Mouse (Mus musculus) limb, embryonic 11.5 days (tissue): ENCODE measurements around the gene P2ry10. TPM values are rescaled to one million over a fixed set of nuclear protein-coding genes. Genes with fewer than 3 reads are reported as not detected.
"Not testable (repeated sequence)": the region's sequence is repeated elsewhere in the genome, so short reads cannot be mapped to it uniquely, and the experiment has no call there.

Experiments
- ATAC-seq: fragments of 200-750 bp; cut with Nextera tagmentation; 2 replicates; pipeline ENCODE4 v1.8.0; 2017; ENCODE audit warnings: low read depth; ENCODE audit not compliant: insufficient number of reproducible peaks, low FRiP score, low TSS enrichment
- DNase-seq: peaks from one replicate; pipeline ENCODE4 v3.0.0-alpha.2; 2015; ENCODE audit warnings: low spot score
- H3K27ac ChIP-seq: fragments of 300-500 bp; sonication (generic); replicated peaks from 2 replicates; pipeline ENCODE4 v1.5.1; 2014; ENCODE audit warnings: low read depth, mild to moderate bottlenecking, low read length
- H3K27me3 ChIP-seq: fragments of 300-500 bp; sonication (generic); 2 replicates; pipeline ENCODE4 v1.6.1; 2014; ENCODE audit warnings: mild to moderate bottlenecking, low read length, mixed read lengths; ENCODE audit not compliant: control insufficient read depth, insufficient read depth
- H3K36me3 ChIP-seq: fragments of 300-500 bp; sonication (generic); 2 replicates; pipeline ENCODE4 v1.6.1; 2014; ENCODE audit warnings: mild to moderate bottlenecking, low read length, moderate library complexity, mixed read lengths; ENCODE audit not compliant: control insufficient read depth, insufficient read depth
- H3K4me1 ChIP-seq: fragments of 300-500 bp; sonication (generic); 2 replicates; pipeline ENCODE4 v1.6.1; 2014; ENCODE audit warnings: low read length, mixed read lengths; ENCODE audit not compliant: control insufficient read depth, insufficient read depth
- H3K4me2 ChIP-seq: fragments of 300-500 bp; sonication (generic); 2 replicates; pipeline ENCODE4 v1.6.1; 2014; ENCODE audit warnings: low read depth, mild to moderate bottlenecking, moderate library complexity; ENCODE audit not compliant: severe bottlenecking
- H3K4me3 ChIP-seq: fragments of 300-500 bp; sonication (generic); 2 replicates; pipeline ENCODE4 v1.5.1; 2014; ENCODE audit warnings: low read depth, low read length
- H3K9ac ChIP-seq: fragments of 300-500 bp; sonication (generic); 2 replicates; pipeline ENCODE4 v1.6.1; 2014; ENCODE audit warnings: mild to moderate bottlenecking, low read length
- H3K9me3 ChIP-seq: fragments of 300-500 bp; sonication (generic); 2 replicates; pipeline ENCODE4 v1.6.1; 2016; ENCODE audit warnings: low read length; ENCODE audit not compliant: control insufficient read depth
- WGBS: fragments of 180-500 bp; shearing (Covaris S2); extraction: QIAGEN DNeasy Blood & Tissue Kit; methylation state at CpG from one replicate; pipeline ENCODE4 v1.1.7; 2014; 5-methylcytosine and 5-hydroxymethylcytosine counted together
- polyA plus RNA-seq: library from polyadenylated mRNA; unstranded; fragments of >200 nt; fragmentation: Nextera tagmentation; extraction: Ambion mirVana; gene quantifications from 2 replicates; pipeline ENCODE4 v1.2.1, GENCODE M21; 2014

Gene P2ry10
- 0.11 TPM in 1 of 2 replicates, not detected in the other for polyA plus RNA-seq

DNA sequence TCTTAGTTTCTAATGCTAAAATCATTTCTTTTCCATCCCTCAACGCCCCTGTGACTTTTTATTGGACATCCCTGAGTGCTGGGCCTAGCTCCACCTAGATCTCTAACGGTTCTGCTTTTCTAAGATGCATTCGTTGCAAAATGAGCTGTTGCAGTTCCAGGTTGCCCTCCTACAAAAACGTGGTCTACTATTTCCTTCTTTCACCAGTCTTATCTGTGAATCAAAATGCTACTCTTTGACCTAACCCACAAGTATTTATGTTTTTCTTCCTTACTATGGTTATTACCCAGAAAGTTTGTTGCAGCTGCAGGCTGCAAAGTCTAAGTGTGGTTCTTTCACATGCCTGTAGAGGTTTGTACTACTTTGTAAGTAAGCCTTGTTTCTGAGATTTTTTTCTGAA lies at the start of gene P2ry10:
TSS of gene P2ry10 (plus strand) at position 316 of the 400 bp plus-strand sequence.
- DNase-seq = no peak
- no peaks in the 10 kb centered on the region for H3K4me1 ChIP-seq
- H3K9ac ChIP-seq = no peak within 1 kb of the TSS
- no peak within 1 kb of the TSS for H3K4me2 ChIP-seq
- ATAC-seq = no peak
- WGBS = 58% methylated on average over 4 of the region's 4 CpGs
- no peaks in the 10 kb centered on the region for H3K27me3 ChIP-seq
- H3K9me3 ChIP-seq = no peaks in the 10 kb centered on the region
- no peak within 1 kb of the TSS for H3K4me3 ChIP-seq
- no peaks in the 10 kb centered on the region for H3K36me3 ChIP-seq
- H3K27ac ChIP-seq = no peak within 1 kb of the TSS

DNA sequence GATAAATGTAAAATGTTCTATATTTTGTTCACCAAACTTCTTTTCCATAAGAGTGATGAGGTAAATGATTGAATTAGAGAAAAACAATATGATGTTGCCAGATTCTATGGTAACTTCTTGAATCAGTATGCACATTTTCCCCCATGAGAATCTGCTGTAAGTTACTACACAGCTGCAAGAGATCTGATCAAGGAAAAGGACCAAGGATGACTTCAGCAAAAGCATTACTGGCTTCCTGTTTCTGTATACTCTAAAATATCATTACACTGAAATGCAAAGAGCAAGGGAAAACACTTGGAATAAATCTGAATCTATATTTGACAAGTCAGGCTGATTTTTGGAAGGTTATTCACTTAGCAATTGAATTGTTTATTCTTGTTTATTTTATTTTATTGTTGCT lies 49.1 kb upstream of the P2ry10 start:
- no peak for ATAC-seq
- Histone ChIP-seq H3K4me1 (no peaks in the 10 kb centered on the region), H3K9ac (no peak overlapping the region), H3K36me3 (no peaks in the 10 kb centered on the region), H3K4me2 (no peak overlapping the region), H3K27me3 (no peaks in the 10 kb centered on the region), H3K4me3 (no peak overlapping the region), H3K9me3 (no peaks in the 10 kb centered on the region), H3K27ac (no peak overlapping the region)
- no peak for DNase-seq

DNA sequence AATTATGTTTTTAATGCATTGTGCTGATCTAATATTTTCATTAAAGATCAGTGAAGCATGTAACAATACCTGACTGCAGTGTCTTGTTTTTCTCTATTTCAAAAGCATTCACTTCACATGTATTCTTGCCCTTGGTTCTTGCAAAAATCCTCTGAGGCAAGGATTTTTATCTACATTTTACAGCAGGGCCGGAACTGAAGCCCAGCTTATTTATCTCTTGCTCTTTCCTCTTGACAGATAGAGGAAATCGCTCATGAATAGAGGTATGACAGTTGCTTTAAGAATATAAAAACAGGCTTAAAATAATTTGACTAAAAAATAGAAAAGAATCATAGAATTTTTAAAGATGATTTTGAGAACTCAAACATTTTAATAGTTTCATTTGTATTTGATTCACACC lies 48.7 kb upstream of the P2ry10 start:
- Histone ChIP-seq H3K4me2 (no peak overlapping the region), H3K27me3 (no peaks in the 10 kb centered on the region), H3K4me3 (no peak overlapping the region), H3K9ac (no peak overlapping the region), H3K36me3 (no peaks in the 10 kb centered on the region), H3K27ac (no peak overlapping the region), H3K9me3 (no peaks in the 10 kb centered on the region), H3K4me1 (no peaks in the 10 kb centered on the region)
- DNase-seq (no peak), ATAC-seq (no peak)
- WGBS = 73% methylated on average over 2 of the region's 2 CpGs

DNA sequence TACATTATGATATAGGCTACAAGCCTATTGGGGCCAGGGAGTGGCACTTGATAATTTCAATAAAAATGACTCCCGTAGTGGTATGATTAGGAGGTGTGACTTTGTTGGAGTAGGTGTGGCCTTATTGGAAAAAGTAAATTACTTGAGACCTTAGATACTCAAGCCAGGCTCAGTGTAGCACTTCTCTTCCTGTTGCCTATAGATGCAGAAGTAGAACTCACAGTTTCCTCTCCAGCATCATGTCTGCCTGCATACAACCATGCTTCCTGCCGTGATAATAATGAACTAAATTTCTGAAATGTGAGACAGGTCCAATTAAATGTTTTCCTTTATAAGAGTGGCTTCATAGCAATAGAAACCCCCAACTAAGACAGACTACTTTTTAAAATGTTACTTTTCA lies 45.9 kb upstream of the P2ry10 start:
- 83% methylated on average over 2 of the region's 2 CpGs for WGBS
- no peak for ATAC-seq
- Histone ChIP-seq H3K9me3 (no peaks in the 10 kb centered on the region), H3K4me2 (no peak overlapping the region), H3K27ac (no peak overlapping the region), H3K9ac (no peak overlapping the region), H3K27me3 (no peaks in the 10 kb centered on the region), H3K4me1 (no peaks in the 10 kb centered on the region), H3K36me3 (no peaks in the 10 kb centered on the region), H3K4me3 (no peak overlapping the region)
- no peak for DNase-seq

DNA sequence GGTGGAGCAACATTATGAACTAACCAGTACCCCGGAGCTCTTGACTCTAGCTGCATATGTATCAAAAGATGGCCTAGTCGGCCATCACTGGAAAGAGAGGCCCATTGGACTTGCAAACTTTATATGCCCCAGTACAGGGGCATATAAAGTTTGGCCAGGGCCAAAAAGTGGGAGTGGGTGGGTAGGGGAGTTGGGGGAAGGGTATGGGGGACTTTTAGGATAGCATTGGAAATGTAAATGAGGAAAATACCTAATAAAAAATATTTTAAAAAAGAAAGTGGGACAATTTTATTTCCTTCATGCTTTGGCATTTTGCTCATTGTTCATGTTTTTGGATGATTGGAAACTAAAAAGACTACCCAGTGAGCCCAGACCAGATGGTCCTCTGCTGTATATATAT lies 4.9 kb upstream of the P2ry10 start:
- not testable (repeated sequence) for H3K27me3 ChIP-seq, H3K4me2 ChIP-seq, H3K36me3 ChIP-seq, H3K4me3 ChIP-seq, H3K9me3 ChIP-seq, ATAC-seq, H3K27ac ChIP-seq, H3K9ac ChIP-seq, H3K4me1 ChIP-seq, DNase-seq
- WGBS = 94% methylated on average over 2 of the region's 2 CpGs

DNA sequence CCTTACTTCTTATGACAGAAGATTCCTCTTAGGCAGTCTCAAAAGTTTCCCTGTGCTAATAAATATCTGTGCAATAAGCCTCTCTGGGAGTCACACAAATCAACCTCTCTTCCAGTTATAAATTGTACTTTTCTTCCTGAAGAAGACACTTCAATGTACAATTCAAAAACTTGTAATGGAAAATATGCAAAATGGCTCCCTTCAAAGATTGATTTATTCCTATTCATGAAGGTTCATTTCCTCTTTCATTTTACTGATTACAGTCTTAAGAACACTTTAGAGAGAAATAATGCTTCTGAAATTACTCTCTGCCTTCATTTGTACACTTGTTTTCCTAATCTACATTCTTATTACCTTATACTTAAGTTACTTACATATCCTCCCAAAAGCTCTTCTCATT lies 4.0 kb upstream of the P2ry10 start:
- no peaks in the 10 kb centered on the region for H3K27me3 ChIP-seq
- H3K9me3 ChIP-seq = no peaks in the 10 kb centered on the region
- ATAC-seq = no peak
- H3K4me2 ChIP-seq = no peak overlapping the region
- no peak overlapping the region for H3K9ac ChIP-seq
- H3K4me1 ChIP-seq = no peaks in the 10 kb centered on the region
- no peak overlapping the region for H3K27ac ChIP-seq
- no peak for DNase-seq
- H3K4me3 ChIP-seq = no peak overlapping the region
- H3K36me3 ChIP-seq = no peaks in the 10 kb centered on the region

DNA sequence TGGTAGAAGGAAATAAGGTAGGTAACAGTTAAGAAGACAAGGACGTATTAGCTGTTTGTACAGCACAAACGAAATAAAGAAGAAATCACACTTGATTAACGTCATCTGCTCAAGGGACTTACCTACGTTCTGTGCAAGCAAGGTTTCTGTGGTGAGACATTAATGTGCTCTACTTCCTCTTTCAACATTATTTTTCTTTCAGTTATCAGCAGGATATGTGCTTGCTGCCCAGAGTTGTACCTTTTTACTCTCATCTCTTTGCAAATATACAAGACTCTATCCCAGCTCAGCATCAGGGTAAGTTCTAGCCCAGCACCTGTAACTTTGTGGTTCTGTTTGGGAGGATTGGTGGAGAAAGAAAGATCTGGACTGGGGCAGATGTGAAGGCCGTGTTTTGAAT lies 839 bp downstream of the P2ry10 start:
- ATAC-seq (no peak), DNase-seq (no peak)
- H3K9ac ChIP-seq = no peak overlapping the region
- H3K4me1 ChIP-seq = no peaks in the 10 kb centered on the region
- WGBS = 77% methylated on average over 5 of the region's 5 CpGs
- H3K9me3 ChIP-seq = no peaks in the 10 kb centered on the region
- H3K4me2 ChIP-seq = no peak overlapping the region
- no peaks in the 10 kb centered on the region for H3K36me3 ChIP-seq
- no peak overlapping the region for H3K27ac ChIP-seq
- H3K4me3 ChIP-seq = no peak overlapping the region
- H3K27me3 ChIP-seq = no peaks in the 10 kb centered on the region

DNA sequence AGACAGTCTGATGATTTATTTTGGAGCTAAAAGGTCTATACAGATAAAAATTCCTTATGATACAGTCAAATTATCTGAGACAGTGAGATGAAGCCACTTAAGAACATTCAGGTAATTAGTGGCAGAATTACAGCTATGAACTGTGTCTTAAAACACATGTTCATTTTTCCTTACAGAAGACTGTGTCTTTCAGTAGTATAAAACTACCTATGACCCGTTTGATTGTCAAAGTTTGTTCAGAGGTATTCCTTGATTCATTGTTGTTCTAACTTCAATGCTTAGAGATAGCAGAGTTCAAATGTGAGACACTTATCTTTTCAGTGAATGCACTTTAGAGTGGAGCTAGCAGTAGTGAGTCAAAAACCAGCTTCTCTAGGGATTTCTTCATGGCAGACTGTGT lies 1.6 kb downstream of the P2ry10 start:
- no peaks in the 10 kb centered on the region for H3K27me3 ChIP-seq
- no peaks in the 10 kb centered on the region for H3K9me3 ChIP-seq
- no peak overlapping the region for H3K4me2 ChIP-seq
- ATAC-seq (no peak), DNase-seq (no peak)
- H3K36me3 ChIP-seq = no peaks in the 10 kb centered on the region
- no peak overlapping the region for H3K4me3 ChIP-seq
- WGBS = 84% methylated on average over 1 of the region's 1 CpGs
- no peak overlapping the region for H3K27ac ChIP-seq
- H3K9ac ChIP-seq = no peak overlapping the region
- no peaks in the 10 kb centered on the region for H3K4me1 ChIP-seq

DNA sequence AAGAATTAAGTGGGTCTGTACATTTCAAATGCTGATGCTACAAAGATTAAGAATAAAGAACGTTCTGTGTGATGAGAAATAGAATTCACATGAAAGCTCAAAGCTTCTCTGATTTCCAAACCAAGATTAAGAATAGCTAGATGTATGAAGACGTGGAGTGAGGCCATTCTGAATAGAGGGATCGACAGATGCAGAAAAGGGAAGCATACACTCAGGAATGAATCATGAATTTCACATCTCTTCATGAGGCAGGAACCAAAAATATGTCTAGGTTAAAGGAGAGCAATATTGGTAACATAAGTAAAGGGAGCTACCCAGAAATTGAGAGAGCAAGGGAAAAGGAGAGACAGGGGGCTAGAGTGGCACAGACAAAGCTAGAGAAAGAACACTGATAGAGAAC lies 7.3 kb downstream of the P2ry10 start:
- no peaks in the 10 kb centered on the region for H3K4me1 ChIP-seq
- ATAC-seq (no peak), DNase-seq (no peak)
- no peaks in the 10 kb centered on the region for H3K27me3 ChIP-seq
- no peaks in the 10 kb centered on the region for H3K9me3 ChIP-seq
- H3K9ac ChIP-seq = no peak overlapping the region
- no peaks in the 10 kb centered on the region for H3K36me3 ChIP-seq
- 77% methylated on average over 3 of the region's 3 CpGs for WGBS
- H3K4me2 ChIP-seq = no peak overlapping the region
- H3K27ac ChIP-seq = no peak overlapping the region
- H3K4me3 ChIP-seq = no peak overlapping the region
